Mouse (Mus musculus) kidney, embryonic 14.5 days (tissue): Measurements from ENCODE around the gene Mrnip. TPM values are rescaled to one million over a fixed set of nuclear protein-coding genes. Genes with fewer than 3 reads are reported as not detected.

Experiments
- ATAC-seq: fragments of 200-750 bp; cut with Nextera tagmentation; 2 replicates; pipeline ENCODE4 v1.8.0; 2017; ENCODE audit warnings: moderate number of reproducible peaks, mild to moderate bottlenecking, moderate TSS enrichment, moderate library complexity; ENCODE audit not compliant: low FRiP score, low TSS enrichment
- H3K27ac ChIP-seq: fragments of 300-500 bp; sonication (generic); 2 replicates; pipeline ENCODE4 v1.5.1; 2014; ENCODE audit warnings: low read depth, mild to moderate bottlenecking, low read length, moderate library complexity, mixed read lengths
- H3K27me3 ChIP-seq: fragments of 300-500 bp; sonication (generic); 2 replicates; pipeline ENCODE4 v1.6.1; 2014; ENCODE audit warnings: mild to moderate bottlenecking, low read length; ENCODE audit not compliant: control insufficient read depth, insufficient read depth
- H3K36me3 ChIP-seq: fragments of 300-500 bp; sonication (generic); 2 replicates; pipeline ENCODE4 v1.6.1; 2014; ENCODE audit warnings: low read length, mixed read lengths; ENCODE audit not compliant: control insufficient read depth, insufficient read depth
- H3K4me1 ChIP-seq: fragments of 300-500 bp; sonication (generic); 2 replicates; pipeline ENCODE4 v1.6.1; 2014; ENCODE audit warnings: low read length, mixed read lengths; ENCODE audit not compliant: control insufficient read depth, insufficient read depth
- H3K4me2 ChIP-seq: fragments of 300-500 bp; sonication (generic); replicated peaks from 2 replicates; pipeline ENCODE4 v1.6.1; 2014; ENCODE audit warnings: low read depth, mild to moderate bottlenecking, low read length
- H3K4me3 ChIP-seq: fragments of 300-500 bp; sonication (generic); 2 replicates; pipeline ENCODE4 v1.5.1; 2014; ENCODE audit warnings: mild to moderate bottlenecking, low read length
- H3K9ac ChIP-seq: fragments of 300-500 bp; sonication (generic); 2 replicates; pipeline ENCODE4 v1.6.1; 2014; ENCODE audit warnings: low read depth, mild to moderate bottlenecking, low read length, moderate library complexity
- H3K9me3 ChIP-seq: fragments of 300-500 bp; sonication (generic); 2 replicates; pipeline ENCODE4 v1.6.1; 2016; ENCODE audit warnings: low read length; ENCODE audit not compliant: control insufficient read depth
- WGBS: fragments of 180-500 bp; shearing (Covaris S2); extraction: QIAGEN DNeasy Blood & Tissue Kit; methylation state at CpG from one replicate; pipeline ENCODE4 v1.1.7; 2014; 5-methylcytosine and 5-hydroxymethylcytosine counted together
- polyA plus RNA-seq: library from polyadenylated mRNA; unstranded; fragments of >200 nt; fragmentation: Nextera tagmentation; extraction: Ambion mirVana; gene quantifications from 2 replicates; pipeline ENCODE4 v1.2.1, GENCODE M21; 2014

Gene Mrnip
- polyA plus RNA-seq, 1 experiment from 2014 or later = 22.0 TPM

- WGBS = 90% methylated on average over 3 of the region's 3 CpGs
- H3K9ac ChIP-seq = no peak overlapping the region
- H3K36me3 ChIP-seq = peaks cover 84% of the 10 kb centered on the region
- ATAC-seq = no peak
- H3K27ac ChIP-seq = no peak overlapping the region
- no peaks in the 10 kb centered on the region for H3K27me3 ChIP-seq
- no peak overlapping the region for H3K4me3 ChIP-seq
- H3K9me3 ChIP-seq = no peaks in the 10 kb centered on the region
- no peaks in the 10 kb centered on the region for H3K4me1 ChIP-seq
- H3K4me2 ChIP-seq = no peak overlapping the region
Measured at GRCm38 (mm10) chr11:50145529-50145928, 28.7 kb upstream of the Mrnip start.

DNA sequence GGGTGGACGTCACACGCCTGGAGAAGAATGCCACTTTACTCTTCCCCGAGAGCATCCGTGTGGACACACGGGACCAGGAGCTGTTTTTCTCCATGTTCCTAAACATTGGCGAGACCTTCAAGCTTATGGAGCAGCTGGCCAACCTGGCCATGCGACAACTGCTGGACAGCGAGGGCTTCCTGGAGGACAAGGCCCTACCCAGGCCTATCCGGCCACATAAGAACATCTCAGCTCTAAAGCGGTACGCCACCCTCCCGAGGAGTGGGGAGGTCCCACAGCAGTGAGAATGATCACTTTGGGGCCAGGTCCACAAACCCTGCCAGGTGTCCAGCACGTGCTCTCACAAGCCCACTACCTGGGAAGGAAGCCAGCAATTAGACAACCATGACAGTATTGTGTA lies 28.1 kb upstream of the Mrnip start:
- no peaks in the 10 kb centered on the region for H3K9me3 ChIP-seq
- H3K27me3 ChIP-seq = no peaks in the 10 kb centered on the region
- H3K9ac ChIP-seq = no peak overlapping the region
- no peak overlapping the region for H3K4me3 ChIP-seq
- H3K4me2 ChIP-seq = no peak overlapping the region
- no peak for ATAC-seq
- no peaks in the 10 kb centered on the region for H3K4me1 ChIP-seq
- WGBS = 95% methylated on average over 13 of the region's 13 CpGs
- H3K36me3 ChIP-seq = peaks cover 83% of the 10 kb centered on the region
- H3K27ac ChIP-seq = no peak overlapping the region

DNA sequence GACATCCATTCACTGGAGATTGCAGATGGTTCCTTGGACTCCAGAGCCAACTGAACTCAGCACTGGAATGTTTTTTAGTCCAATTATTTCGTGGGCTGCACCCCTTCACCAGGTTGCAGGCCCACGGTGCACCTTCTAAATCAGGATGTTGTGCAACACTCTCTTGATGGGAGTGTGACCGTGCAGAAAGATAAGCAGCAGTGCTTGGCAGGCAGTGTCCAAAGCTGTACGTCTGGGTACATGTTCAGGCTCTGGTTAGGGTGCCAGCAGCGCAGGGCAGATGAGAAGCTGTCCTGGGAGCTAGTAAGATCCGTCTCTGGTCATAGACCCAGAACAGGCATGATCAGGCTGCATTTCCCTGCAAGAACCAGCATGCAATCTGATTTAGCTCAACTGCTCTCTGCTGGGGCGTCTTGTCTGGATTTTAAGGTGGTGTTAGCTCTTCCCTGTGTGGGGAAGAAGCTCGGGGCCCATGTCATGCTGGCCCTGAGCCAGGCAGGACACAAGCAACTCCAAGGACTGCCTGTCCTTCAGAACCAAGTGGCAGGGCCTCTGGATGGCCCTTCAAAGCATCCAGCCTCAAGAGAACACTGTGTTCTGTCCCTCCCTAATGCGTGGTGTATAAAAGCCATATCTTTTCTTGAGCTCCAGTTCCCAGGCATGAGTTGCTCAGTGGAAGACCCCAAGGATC lies 26.8 kb upstream of the Mrnip start:
- 90% methylated on average over 9 of the region's 9 CpGs for WGBS
- Histone ChIP-seq H3K9me3 (no peaks in the 10 kb centered on the region), H3K4me3 (no peak overlapping the region), H3K4me1 (no peaks in the 10 kb centered on the region), H3K36me3 (peaks cover 83% of the 10 kb centered on the region), H3K4me2 (no peak overlapping the region), H3K27ac (no peak overlapping the region), H3K9ac (no peak overlapping the region), H3K27me3 (no peaks in the 10 kb centered on the region)
- no peak for ATAC-seq

GRCm38 (mm10) chr11:50147958-50148476 lies 26.2 kb upstream of the Mrnip start:
- Histone ChIP-seq H3K27me3 (no peaks in the 10 kb centered on the region), H3K9ac (no peak overlapping the region), H3K4me1 (no peaks in the 10 kb centered on the region), H3K9me3 (no peaks in the 10 kb centered on the region), H3K4me2 (no peak overlapping the region), H3K4me3 (no peak overlapping the region), H3K27ac (no peak overlapping the region), H3K36me3 (peaks cover 82% of the 10 kb centered on the region)
- 94% methylated on average over 11 of the region's 11 CpGs for WGBS
- no peak for ATAC-seq

- no peak overlapping the region for H3K27ac ChIP-seq
- H3K9ac ChIP-seq = no peak overlapping the region
- no peaks in the 10 kb centered on the region for H3K9me3 ChIP-seq
- H3K4me1 ChIP-seq = peaks cover 5% of the 10 kb centered on the region
- no peak overlapping the region for H3K4me2 ChIP-seq
- H3K4me3 ChIP-seq = no peak overlapping the region
- H3K36me3 ChIP-seq = peaks cover 81% of the 10 kb centered on the region
- no peak for ATAC-seq
- 87% methylated on average over 7 of the region's 7 CpGs for WGBS
- no peaks in the 10 kb centered on the region for H3K27me3 ChIP-seq
Measured at GRCm38 (mm10) chr11:50149200-50149599, 25.0 kb upstream of the Mrnip start.

DNA sequence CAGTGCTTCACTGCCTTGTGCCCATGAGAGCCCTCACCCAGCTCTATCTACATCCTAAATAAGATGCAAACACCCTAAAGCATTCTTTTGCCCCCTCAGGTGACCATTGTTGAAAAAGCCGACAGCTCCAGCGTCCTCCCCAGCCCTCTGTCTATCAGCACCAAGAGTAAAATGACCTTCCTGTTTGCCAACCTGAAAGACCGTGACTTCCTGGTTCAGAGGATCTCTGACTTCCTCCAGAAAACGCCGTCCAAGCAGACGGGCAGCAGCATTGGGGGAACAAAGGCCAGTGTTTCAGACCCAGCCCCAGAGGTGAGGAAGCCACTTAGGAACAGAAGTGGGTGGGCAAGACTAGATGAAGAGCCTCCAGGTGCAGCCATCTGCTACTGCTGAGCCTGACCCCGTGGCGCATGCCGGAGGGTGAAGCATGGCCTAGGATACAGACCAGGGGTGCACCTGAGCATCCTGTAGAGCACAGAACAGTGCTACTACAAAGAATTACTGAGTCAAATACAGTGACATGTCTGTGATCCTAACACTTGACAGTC lies 24.6 kb upstream of the Mrnip start:
- WGBS = 88% methylated on average over 9 of the region's 9 CpGs
- Histone ChIP-seq H3K27me3 (no peaks in the 10 kb centered on the region), H3K4me2 (no peak overlapping the region), H3K4me3 (no peak overlapping the region), H3K9me3 (no peaks in the 10 kb centered on the region), H3K36me3 (peaks cover 83% of the 10 kb centered on the region), H3K4me1 (peaks cover 9% of the 10 kb centered on the region), H3K27ac (no peak overlapping the region), H3K9ac (no peak overlapping the region)
- no peak for ATAC-seq

DNA sequence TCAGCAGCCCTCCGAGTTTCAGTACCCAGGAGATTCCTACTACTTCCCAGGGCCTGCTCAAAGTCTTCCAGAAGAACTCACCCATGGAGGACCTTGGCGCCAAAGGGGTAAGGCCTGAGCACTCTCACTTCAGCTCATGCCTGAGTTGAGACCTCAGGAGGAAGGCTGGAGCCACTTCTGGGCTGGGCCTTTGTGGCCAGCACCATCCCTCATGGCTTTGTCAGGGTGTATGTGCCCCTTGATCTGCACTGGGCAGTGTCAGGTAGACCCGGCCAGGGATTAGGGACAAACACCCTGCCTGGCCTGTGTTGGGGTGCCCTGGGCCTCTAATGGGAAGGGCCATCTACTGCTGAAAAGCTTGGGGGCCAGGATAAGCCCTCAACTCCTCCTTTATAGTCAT lies 22.9 kb upstream of the Mrnip start:
- Histone ChIP-seq H3K27ac (no peak overlapping the region), H3K4me3 (no peak overlapping the region), H3K27me3 (no peaks in the 10 kb centered on the region), H3K4me1 (peaks cover 9% of the 10 kb centered on the region), H3K9ac (no peak overlapping the region), H3K4me2 (no peak overlapping the region), H3K9me3 (no peaks in the 10 kb centered on the region), H3K36me3 (peaks cover 82% of the 10 kb centered on the region)
- ATAC-seq = no peak
- 78% methylated on average over 3 of the region's 3 CpGs for WGBS

- Histone ChIP-seq H3K27me3 (no peaks in the 10 kb centered on the region), H3K9ac (no peak overlapping the region), H3K9me3 (no peaks in the 10 kb centered on the region), H3K4me3 (no peak overlapping the region), H3K36me3 (peaks cover 88% of the 10 kb centered on the region), H3K27ac (no peak overlapping the region), H3K4me1 (peaks cover 9% of the 10 kb centered on the region), H3K4me2 (no peak overlapping the region)
- ATAC-seq = no peak
- 40% methylated on average over 9 of the region's 9 CpGs for WGBS
Measured at GRCm38 (mm10) chr11:50154166-50154565, 20.1 kb upstream of the Mrnip start.

DNA sequence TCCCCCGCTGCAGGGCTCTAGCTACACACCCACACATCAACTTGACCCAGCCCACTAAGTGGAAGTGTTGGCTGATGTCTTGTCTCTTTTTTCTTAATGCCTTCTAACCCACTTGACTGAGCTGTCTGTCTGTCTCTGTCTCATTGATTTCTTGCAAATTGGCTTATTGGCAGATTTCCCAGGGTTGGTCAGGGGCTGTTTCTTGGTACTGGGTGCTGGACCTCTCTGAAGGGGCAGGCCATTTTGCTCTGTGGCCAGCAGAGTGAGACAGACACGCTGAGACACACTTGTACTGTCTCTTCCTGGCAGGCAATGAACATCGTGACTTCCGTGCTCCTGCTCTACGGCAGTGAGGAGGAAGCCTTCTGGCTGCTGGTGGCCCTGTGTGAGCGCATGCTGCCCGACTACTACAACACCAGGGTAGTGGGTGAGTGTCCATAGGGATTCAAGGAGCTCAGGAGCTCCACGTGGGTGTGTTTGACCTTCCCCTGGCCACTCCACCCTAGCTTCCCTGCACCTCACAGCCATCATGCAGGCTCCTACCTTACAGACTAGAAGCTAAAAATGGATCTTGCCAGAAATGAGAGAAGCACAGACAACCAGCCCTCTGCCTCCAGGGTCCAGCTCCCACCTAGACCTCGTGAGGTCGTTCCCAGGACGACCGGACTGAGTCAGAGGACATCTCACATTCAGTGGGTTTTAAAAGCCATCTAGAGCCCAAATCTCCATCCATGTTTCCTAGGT lies 19.3 kb upstream of the Mrnip start:
- H3K4me2 ChIP-seq = no peak overlapping the region
- no peaks in the 10 kb centered on the region for H3K27me3 ChIP-seq
- no peak overlapping the region for H3K9ac ChIP-seq
- H3K36me3 ChIP-seq = peaks cover 87% of the 10 kb centered on the region
- WGBS = 74% methylated on average over 12 of the region's 12 CpGs
- H3K4me3 ChIP-seq = no peak overlapping the region
- no peak overlapping the region for H3K27ac ChIP-seq
- no peaks in the 10 kb centered on the region for H3K9me3 ChIP-seq
- no peak for ATAC-seq
- peaks cover 9% of the 10 kb centered on the region for H3K4me1 ChIP-seq
